Mouse (Mus musculus) megakaryocyte, embryonic 14.5 days (primary cell): ENCODE measurements at regions not wholly inside any gene's neighbourhood (a gene's known extent, or its start where the extent isn't known, plus 50 kb on each side); places are given as distances from the start of the nearest gene placed in this dataset.

Source experiments
- FLI1 ChIP-seq: IDR thresholded peaks from 2 replicates; pipeline ENCODE4 v1.6.1; 2012; ENCODE audit warnings: low read length, inconsistent platforms, mixed read lengths
- GATA1 ChIP-seq: IDR thresholded peaks from 3 replicates; pipeline ENCODE4 v1.6.1; 2012; ENCODE audit warnings: mixed read lengths, low read length, inconsistent platforms, borderline replicate concordance

- no peak for TF ChIP-seq GATA1
- no peak for TF ChIP-seq FLI1
Measured at GRCm38 (mm10) chr10:38880642-38881187, 59.1 kb upstream of the Rfpl4b start.
